ENCODE assay signal across 22 mouse cellular contexts in the genomic region with DNA sequence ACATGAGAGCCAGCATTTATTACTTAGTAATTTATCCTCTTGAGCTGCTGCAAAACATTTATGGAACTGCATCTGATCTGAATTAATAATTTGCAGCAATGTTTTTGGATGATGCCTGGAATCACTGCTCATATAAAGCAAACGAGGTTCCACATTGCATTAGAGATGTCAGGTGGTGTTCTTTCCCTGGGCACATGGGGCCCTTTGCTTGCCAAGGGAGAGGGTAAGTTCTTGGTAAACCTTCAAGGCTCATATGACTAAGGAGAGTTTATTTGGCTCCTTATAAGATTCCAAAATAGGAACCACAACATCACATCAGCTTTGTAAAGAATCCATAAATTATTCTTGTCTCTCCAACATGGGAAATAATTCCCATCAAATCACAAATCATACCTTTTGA. TPM values are rescaled to one million over a fixed set of nuclear protein-coding genes. Genes with fewer than 3 reads are reported as not detected.
DNase-seq lines count a peak whose midpoint lies in the region; TF ChIP-seq lines count a peak whose summit lies in the region.
"Had no signal": no experiment of that assay in that cellular context is flagged by ENCODE, and none has a peak within 500 bp of the region (broad histone marks: within the 10 kb centered on the region; RNA-seq: fewer than 3 reads in every experiment).

No protein-coding gene starts in this region.

- H3K4me3 ChIP-seq in kidney, adult 2 months (ENCODE audit: insufficient read depth, low read depth, low read length), result no peak overlapping the region
- H3K4me3 ChIP-seq: embryonic facial prominence, embryonic 13.5 days; embryonic facial prominence, embryonic 15.5 days; erythroblast, embryonic 14.5 days; forebrain, embryonic 10.5 days; forebrain, embryonic 12.5 days had no signal

- DNase-seq in gastrocnemius, adult 18-20 months (ENCODE audit: low spot score), result peak; percentile 72
- DNase-seq in gastrocnemius, postnatal 36 days, result no peak
- DNase-seq in kidney, adult 2 months, result peak; percentile 9
- DNase-seq in kidney, postnatal 25 days, result no peak
- DNase-seq in NIH3T3 (ENCODE audit: low read depth), result peak; percentile 43
- DNase-seq in left cerebral cortex, adult 9 months (ENCODE audit: low spot score in 2 of 2), result no peak
- DNase-seq: adrenal gland, postnatal 25 days; B cell, adult 2 months; cerebellum, adult 11 months; cerebellum, adult 18-20 months; cerebellum, adult 8-10 months; cerebellum, adult 9-11 months; cerebellum, postnatal 14 days; cerebellum, postnatal 36 days; embryo, embryonic 11 days had no signal

- no peaks in the 10 kb centered on the region for H3K27me3 ChIP-seq in kidney, adult 2 months (replicated peaks; ENCODE audit: control insufficient read depth, insufficient read depth, low read length)
- H3K27me3 ChIP-seq: CH12.LX; embryonic facial prominence, embryonic 13.5 days; embryonic facial prominence, embryonic 15.5 days; forebrain, embryonic 12.5 days had no signal

- intact Hi-C loops in gastrocnemius, postnatal 36 days (cut with DNase I), result loop anchor here (5.0 kb wide), 1 partner anchor 83 kb away; no protein-coding TSS in a partner anchor

- H3K4me1 ChIP-seq in kidney, adult 2 months (ENCODE audit: control insufficient read depth, insufficient read depth, low read length), result peaks cover 15% of the 10 kb centered on the region; the same call in 1 of the 2 replicates
- H3K4me1 ChIP-seq: embryonic facial prominence, embryonic 13.5 days; forebrain, embryonic 10.5 days; forebrain, embryonic 12.5 days had no signal

- no peak for TF ChIP-seq CTCF in kidney, adult 2 months (conservative IDR thresholded peaks at IDR 0.05; ENCODE audit: insufficient read depth, insufficient read length, low read depth, low read length)

- no peak overlapping the region for H3K27ac ChIP-seq in kidney, adult 2 months (ENCODE audit: insufficient read depth, low read depth, low read length)
- H3K27ac ChIP-seq: embryonic facial prominence, embryonic 13.5 days; embryonic facial prominence, embryonic 15.5 days; forebrain, embryonic 10.5 days; forebrain, embryonic 12.5 days had no signal

- no peaks in the 10 kb centered on the region for H3K36me3 ChIP-seq in kidney, adult 2 months (ENCODE audit: control insufficient read depth, insufficient read depth, low read length)
- H3K36me3 ChIP-seq: embryonic facial prominence, embryonic 13.5 days; embryonic facial prominence, embryonic 15.5 days; forebrain, embryonic 10.5 days; forebrain, embryonic 12.5 days; G1E had no signal

- WGBS in kidney, adult 2 months, result 40% methylated on average over 1 of the region's 1 CpGs

- no peak for TF ChIP-seq POLR2A in kidney, adult 2 months (IDR thresholded peaks at IDR 0.05; ENCODE audit: low read depth, low read length)

RNA-seq across cellular contexts. Expression of gene Ugp2, which starts 59.0 kb away (rescaled TPM):
- total RNA-seq in gastrocnemius, adult 18-20 months (2021), result 100 to 1,000 TPM; 488 to 583 TPM
- 100 to 1,000 TPM; 381 to 442 TPM for total RNA-seq in gastrocnemius, postnatal 36 days (2021)
- polyA plus RNA-seq in kidney, adult 2 months (2012; rRNA removed), result 14.2 and 21.7 TPM in 2 replicates

Comparison
In these comparisons a context has a peak if more than half of its experiments do, and no peak if none do; other contexts are left out.
1. DNase-seq: peak in gastrocnemius, adult 18-20 months (single experiment), kidney, adult 2 months (single experiment) and NIH3T3 (single experiment); none in gastrocnemius, postnatal 36 days (0 of 2), kidney, postnatal 25 days (0 of 2) and left cerebral cortex, adult 9 months (0 of 2).